ENCODE assay signal across 18 mouse cellular contexts in the genomic region with DNA sequence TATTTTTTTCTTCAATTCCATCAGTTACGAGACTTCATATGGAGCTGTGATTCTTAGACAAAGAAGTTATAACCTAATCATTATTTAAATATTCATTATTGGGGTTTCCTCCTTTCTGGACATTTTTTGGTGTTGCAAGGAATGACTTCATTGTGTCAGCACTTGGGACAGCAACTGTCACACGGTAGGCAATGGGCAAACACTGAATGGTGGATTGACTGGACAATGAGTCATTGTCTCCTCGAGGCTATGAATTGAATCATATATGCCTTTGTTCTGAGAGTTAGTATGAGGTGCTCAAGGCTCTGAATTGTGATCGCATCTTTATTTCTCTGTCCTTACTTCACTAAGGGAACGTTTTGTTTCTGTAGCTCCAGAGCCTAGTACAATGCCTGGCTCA. TPM values are rescaled to one million over a fixed set of nuclear protein-coding genes. Genes with fewer than 3 reads are reported as not detected.
"Had no signal": no experiment of that assay in that cellular context is flagged by ENCODE, and none has a peak within 500 bp of the region (broad histone marks: within the 10 kb centered on the region; RNA-seq: fewer than 3 reads in every experiment).

No protein-coding gene starts in this region.

- H3K27me3 ChIP-seq: limb, embryonic 13.5 days; midbrain, embryonic 12.5 days; midbrain, embryonic 15.5 days had no signal

- H3K9ac ChIP-seq: kidney, embryonic 15.5 days; limb, embryonic 13.5 days; liver, embryonic 13.5 days; midbrain, embryonic 12.5 days; midbrain, embryonic 15.5 days had no signal

- H3K9me3 ChIP-seq: kidney, embryonic 15.5 days; limb, embryonic 10.5 days; limb, embryonic 13.5 days; liver, embryonic 13.5 days; midbrain, embryonic 12.5 days; midbrain, embryonic 15.5 days had no signal

- DNase-seq: kidney, adult 18-20 months; kidney, postnatal 10 days; kidney, postnatal 36 days; liver; liver, embryonic 13.5 days; lung, adult 2 months; lung, postnatal 14 days; thymus, postnatal 36 days had no signal

- H3K4me3 ChIP-seq: kidney, embryonic 15.5 days; limb, embryonic 10.5 days; limb, embryonic 13.5 days; liver, embryonic 13.5 days; midbrain, embryonic 12.5 days; midbrain, embryonic 15.5 days had no signal

- ATAC-seq: midbrain, embryonic 15.5 days had no signal

- H3K4me1 ChIP-seq: limb, embryonic 10.5 days; limb, embryonic 13.5 days; liver, embryonic 13.5 days; midbrain, embryonic 12.5 days; midbrain, embryonic 15.5 days had no signal

- H3K4me2 ChIP-seq: kidney, embryonic 15.5 days; limb, embryonic 13.5 days; liver, embryonic 13.5 days; midbrain, embryonic 12.5 days; midbrain, embryonic 15.5 days had no signal

- H3K36me3 ChIP-seq: kidney, embryonic 15.5 days; limb, embryonic 10.5 days; limb, embryonic 13.5 days; liver, embryonic 13.5 days; midbrain, embryonic 12.5 days; midbrain, embryonic 15.5 days had no signal

- H3K27ac ChIP-seq: kidney, embryonic 15.5 days; limb, embryonic 10.5 days; limb, embryonic 13.5 days; liver, embryonic 13.5 days; macrophage; midbrain, embryonic 12.5 days; midbrain, embryonic 15.5 days; stomach, postnatal 0 days had no signal

RNA-seq across cellular contexts. Expression of gene Bpifc, which starts 5.2 kb away (rescaled TPM):
- polyA plus RNA-seq: limb, embryonic 10.5 days; liver, embryonic 13.5 days; macrophage; midbrain, embryonic 12.5 days; midbrain, embryonic 15.5 days; neural tube, embryonic 11.5 days; neural tube, embryonic 14.5 days; small intestine, adult 2 months had no signal
